Mouse (Mus musculus) cortical plate, adult 2 months (tissue): Measurements from ENCODE around the gene Tubb2b.

Experiments used
- CTCF ChIP-seq: fragments of 200-500 bp; IDR thresholded peaks from 2 replicates; pipeline ENCODE4 v1.5.1; 2011; ENCODE audit warnings: mild to moderate bottlenecking, control low read depth, low read length; ENCODE audit not compliant: insufficient read depth; ENCODE audit errors: extremely low read depth
- POLR2A ChIP-seq: fragments of 200-500 bp; IDR thresholded peaks from 2 replicates; pipeline ENCODE4 v1.6.1; 2011; ENCODE audit warnings: mild to moderate bottlenecking, low read length, control low read depth; ENCODE audit not compliant: insufficient read depth; ENCODE audit errors: extremely low read depth

- TF ChIP-seq CTCF (no peak), POLR2A (no peak)
Observed at GRCm38 (mm10) chr13:34152695-34153094, 22.4 kb upstream of the Tubb2b start.
